In genomic region chr9:21320619-21321512, GRCm38 (mm10) we compare ENCODE assay signal across 8 mouse cellular contexts. TPM values are rescaled to one million over a fixed set of nuclear protein-coding genes. Genes with fewer than 3 reads are reported as not detected.
DNase-seq lines count a peak whose midpoint lies in the region; ATAC-seq and TF ChIP-seq lines count a peak whose summit lies in the region.

Slc44a2 (plus strand) TSS chr9:21320698.

- no peaks in the 10 kb centered on the region for H3K36me3 ChIP-seq in embryonic facial prominence, embryonic 15.5 days
- no peaks in the 10 kb centered on the region for H3K36me3 ChIP-seq in kidney, embryonic 14.5 days (ENCODE audit: control insufficient read depth, insufficient read depth, low read length)
- no peaks in the 10 kb centered on the region for H3K36me3 ChIP-seq in limb, embryonic 15.5 days
- no peaks in the 10 kb centered on the region for H3K36me3 ChIP-seq in midbrain, postnatal 0 days (ENCODE audit: insufficient read depth, low read length)

- no peaks in the 10 kb centered on the region for H3K27me3 ChIP-seq in embryonic facial prominence, embryonic 15.5 days
- H3K27me3 ChIP-seq in kidney, embryonic 14.5 days (ENCODE audit: control insufficient read depth, insufficient read depth, low read length), result no peaks in the 10 kb centered on the region
- H3K27me3 ChIP-seq in limb, embryonic 15.5 days, result no peaks in the 10 kb centered on the region
- no peaks in the 10 kb centered on the region for H3K27me3 ChIP-seq in midbrain, postnatal 0 days (ENCODE audit: insufficient read depth, low read length)

- peak within 1 kb of the TSS; percentile 68 for H3K9ac ChIP-seq in embryonic facial prominence, embryonic 15.5 days
- H3K9ac ChIP-seq in kidney, embryonic 14.5 days (ENCODE audit: low read depth, low read length), result peak within 1 kb of the TSS; percentile 61
- peak within 1 kb of the TSS; percentile 67 for H3K9ac ChIP-seq in limb, embryonic 15.5 days
- H3K9ac ChIP-seq in midbrain, postnatal 0 days (replicated peaks; ENCODE audit: low read length, poor library complexity, severe bottlenecking), result peak within 1 kb of the TSS; percentile 67

- peak within 1 kb of the TSS; percentile 66 for H3K4me3 ChIP-seq in bone marrow macrophage, adult 2 months (ENCODE audit: insufficient read depth, low read length)
- H3K4me3 ChIP-seq in embryonic facial prominence, embryonic 15.5 days (replicated peaks), result peak within 1 kb of the TSS; percentile 65
- peak within 1 kb of the TSS; percentile 65 for H3K4me3 ChIP-seq in kidney, embryonic 14.5 days (ENCODE audit: low read length)
- H3K4me3 ChIP-seq in limb, embryonic 15.5 days, result peak within 1 kb of the TSS; percentile 71
- peak within 1 kb of the TSS; percentile 61 for H3K4me3 ChIP-seq in midbrain, postnatal 0 days (ENCODE audit: low read depth, low read length)

- peak within 1 kb of the TSS; percentile 21; the same call in 1 of the 2 replicates for H3K27ac ChIP-seq in bone marrow macrophage, adult 2 months (ENCODE audit: insufficient read depth, low read depth, low read length)
- H3K27ac ChIP-seq in embryonic facial prominence, embryonic 15.5 days (replicated peaks), result peak within 1 kb of the TSS; percentile 60; the same call in 1 of the 2 replicates
- H3K27ac ChIP-seq in kidney, embryonic 14.5 days (ENCODE audit: low read depth, low read length), result peak within 1 kb of the TSS; percentile 32; the same call in 1 of the 2 replicates
- H3K27ac ChIP-seq in limb, embryonic 15.5 days, result peak within 1 kb of the TSS; percentile 64
- H3K27ac ChIP-seq in midbrain, postnatal 0 days (ENCODE audit: low read depth, low read length), result peak within 1 kb of the TSS; percentile 48; the same call in 1 of the 2 replicates

- H3K4me1 ChIP-seq in bone marrow macrophage, adult 2 months (ENCODE audit: control insufficient read depth, insufficient read depth, low read length), result peaks cover 21% of the 10 kb centered on the region
- peaks cover 19% of the 10 kb centered on the region for H3K4me1 ChIP-seq in embryonic facial prominence, embryonic 15.5 days
- peaks cover 9% of the 10 kb centered on the region for H3K4me1 ChIP-seq in kidney, embryonic 14.5 days (ENCODE audit: control insufficient read depth, insufficient read depth, low read length)
- peaks cover 22% of the 10 kb centered on the region for H3K4me1 ChIP-seq in limb, embryonic 15.5 days
- peaks cover 6% of the 10 kb centered on the region; the same call in 1 of the 2 replicates for H3K4me1 ChIP-seq in midbrain, postnatal 0 days (ENCODE audit: insufficient read depth, low read length)

- peak; percentile 93 for ATAC-seq in embryonic facial prominence, embryonic 15.5 days (ENCODE audit: insufficient number of reproducible peaks, low FRiP score, low TSS enrichment, low read depth)
- ATAC-seq in kidney, embryonic 14.5 days (ENCODE audit: low FRiP score, low TSS enrichment), result peak; percentile 94
- ATAC-seq in limb, embryonic 15.5 days (ENCODE audit: insufficient number of reproducible peaks, low FRiP score, low TSS enrichment, low read depth), result peak; percentile 90
- ATAC-seq in midbrain, postnatal 0 days (ENCODE audit: low FRiP score), result peak; percentile 91

- DNase-seq in A20 (ENCODE audit: low read depth, low spot score), result peak; percentile 82
- DNase-seq in heart, adult 9 months (ENCODE audit: low spot score in 2 of 2), result peak; percentile 80 to 87
- peak; percentile 86 for DNase-seq in midbrain, postnatal 0 days (ENCODE audit: low spot score)
- DNase-seq in spleen, postnatal 10 days (ENCODE audit: low spot score in 2 of 2), result peak; percentile 89 to 91

- no peak for TF ChIP-seq CTCF in bone marrow macrophage, adult 2 months (IDR thresholded peaks at IDR 0.05; ENCODE audit: low read depth, low read length)
- no peak for TF ChIP-seq CTCF in midbrain, postnatal 0 days (IDR thresholded peaks at IDR 0.05)

- WGBS in embryonic facial prominence, embryonic 15.5 days, result under 1% methylated on average over 52 of the region's 52 CpGs
- WGBS in kidney, embryonic 14.5 days, result 1% methylated on average over 52 of the region's 52 CpGs
- WGBS in limb, embryonic 15.5 days, result 1% methylated on average over 52 of the region's 52 CpGs
- under 1% methylated on average over 52 of the region's 52 CpGs for WGBS in midbrain, postnatal 0 days

- H3K9me3 ChIP-seq in embryonic facial prominence, embryonic 15.5 days (replicated peaks), result no peaks in the 10 kb centered on the region
- no peaks in the 10 kb centered on the region for H3K9me3 ChIP-seq in kidney, embryonic 14.5 days (ENCODE audit: control insufficient read depth, low read length)
- H3K9me3 ChIP-seq in limb, embryonic 15.5 days, result no peaks in the 10 kb centered on the region
- H3K9me3 ChIP-seq in midbrain, postnatal 0 days (ENCODE audit: low read length), result no peaks in the 10 kb centered on the region

- TF ChIP-seq POLR2A in bone marrow macrophage, adult 2 months (IDR thresholded peaks at IDR 0.05; ENCODE audit: borderline replicate concordance, low read depth, low read length), result no peak

- peak within 1 kb of the TSS; percentile 85 for H3K4me2 ChIP-seq in embryonic facial prominence, embryonic 15.5 days (replicated peaks)
- H3K4me2 ChIP-seq in kidney, embryonic 14.5 days (replicated peaks; ENCODE audit: low read depth, low read length), result peak within 1 kb of the TSS; percentile 67
- peak within 1 kb of the TSS; percentile 83 for H3K4me2 ChIP-seq in limb, embryonic 15.5 days
- peak within 1 kb of the TSS; percentile 81 for H3K4me2 ChIP-seq in midbrain, postnatal 0 days (ENCODE audit: low read depth, low read length, poor library complexity, severe bottlenecking)

RNA-seq across cellular contexts. Expression of gene Slc44a2, which starts in this region (rescaled TPM):
- 48.8 and 55.0 TPM in 2 replicates for polyA plus RNA-seq in bone marrow macrophage, adult 2 months (2012; ENCODE audit: insufficient read depth, insufficient read length, missing spikeins)
- polyA plus RNA-seq in embryonic facial prominence, embryonic 15.5 days (2015; fragmentation: Nextera tagmentation; extraction: Ambion mirVana), result 133 and 143 TPM in 2 replicates
- 46.2 and 80.5 TPM in 2 replicates for polyA plus RNA-seq in kidney, embryonic 14.5 days (2014; fragmentation: Nextera tagmentation; extraction: Ambion mirVana)
- polyA plus RNA-seq in limb, embryonic 15.5 days (2015; fragmentation: Nextera tagmentation; extraction: Ambion mirVana), result 137 and 150 TPM in 2 replicates
- total RNA-seq in midbrain, postnatal 0 days (2014; rRNA removed), result 58.5 and 70.7 TPM in 2 replicates
- polyA plus RNA-seq in midbrain, postnatal 0 days (2015; fragmentation: Nextera tagmentation; extraction: Ambion mirVana), result 47.1 and 52.0 TPM in 2 replicates

Comparison
In these comparisons a context has a peak if more than half of its experiments do, and no peak if none do; other contexts are left out.
1. Peak in every context shown above with its lines: DNase-seq, ATAC-seq, H3K4me3 ChIP-seq and H3K27ac ChIP-seq.